Mouse (Mus musculus) CD4-positive, CD25-positive, alpha-beta regulatory T cell (primary cell): ENCODE measurements around the gene Mipep. TPM values are rescaled to one million over a fixed set of nuclear protein-coding genes. Genes with fewer than 3 reads are reported as not detected.

Experiments used
- polyA plus RNA-seq: library from polyadenylated mRNA; unstranded; fragments of 100-300 nt; shearing (Covaris generic); gene quantifications from one replicate; pipeline ENCODE4 v1.2.1, GENCODE M21; 2017

Mipep gene
- 15.2 TPM for polyA plus RNA-seq

DNA sequence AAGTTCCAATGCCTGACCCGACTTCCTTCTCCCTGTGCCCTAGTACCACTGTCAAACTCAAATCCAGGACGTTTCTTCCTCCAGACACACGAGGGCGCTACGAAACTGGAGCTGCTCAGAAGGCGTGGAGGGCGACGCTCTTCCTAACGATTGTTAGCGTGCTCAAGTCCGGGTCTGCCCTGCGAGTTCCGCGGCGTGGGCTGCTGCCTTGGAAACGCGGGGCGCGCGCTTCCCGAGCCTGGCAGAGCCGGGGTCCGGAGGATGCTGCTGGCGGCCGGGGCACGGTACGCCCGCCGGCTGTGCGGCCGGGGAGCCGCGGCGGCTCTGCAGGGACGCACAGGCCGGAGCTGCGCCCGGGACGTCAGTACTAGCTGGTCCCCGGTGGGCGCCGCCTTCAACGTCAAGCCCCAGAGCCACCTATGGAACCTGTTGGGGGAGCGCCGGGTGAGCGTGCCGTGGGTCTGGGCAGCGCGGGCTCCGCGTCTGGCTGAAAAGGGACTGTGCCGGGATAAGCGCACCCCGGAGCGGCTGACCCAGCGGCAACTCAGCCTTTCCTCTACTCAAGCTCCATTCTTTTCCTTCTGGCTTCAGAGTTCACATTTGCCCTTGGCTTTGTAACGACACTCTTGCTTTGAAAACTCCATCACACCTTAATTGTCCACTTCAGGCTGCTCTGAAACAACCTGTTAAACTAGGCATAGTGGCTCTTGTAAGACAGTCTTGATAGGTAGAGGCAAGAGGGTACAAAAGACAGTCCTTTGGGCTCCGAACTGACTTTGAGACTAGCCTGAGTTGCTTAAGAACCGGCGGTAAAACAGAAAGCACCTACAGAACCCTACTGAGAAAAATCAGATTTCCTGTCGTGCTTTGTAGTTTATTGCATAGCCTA, at the start of gene Mipep:
TSS of gene Mipep (plus strand) at position 147 of the 889 bp plus-strand sequence.

DNA sequence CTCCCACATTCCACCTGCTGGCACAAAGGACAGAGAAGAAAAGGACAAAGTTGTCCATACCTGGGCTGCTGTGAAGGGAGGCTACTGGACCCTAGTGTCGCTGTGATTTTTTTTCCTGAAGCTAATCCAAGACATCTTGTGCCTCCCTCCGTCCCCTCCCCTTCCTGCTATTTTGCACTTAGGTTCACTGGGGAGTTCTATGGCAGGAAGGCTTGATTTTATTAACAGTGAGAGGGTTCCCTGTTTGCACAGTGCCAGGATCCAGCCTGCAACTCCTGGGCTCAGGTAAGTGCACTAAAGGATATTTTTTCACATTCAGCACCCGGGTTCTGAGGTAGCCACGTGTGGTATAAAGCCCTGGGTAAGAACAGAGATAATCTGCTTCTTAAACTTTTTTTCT, 16.5 kb upstream of the Mipep start, which contains the start of gene C1qtnf9:
TSS of gene C1qtnf9 (plus strand) at position 251 of the 400 bp plus-strand sequence.

Other genes with a start within 250 kb of the Mipep start
- gene Spata13, start 150.6 kb upstream of the Mipep start, polyA plus RNA-seq, result 113 TPM
- gene C1qtnf9, start 16.4 kb upstream of the Mipep start, polyA plus RNA-seq, result 0.22 TPM